Mouse (Mus musculus): ENCODE data around the gene Lrig1.

The Lrig1 gene

GRCm38 (mm10) chr6:94700067-94700491, at the start of gene Lrig1:
TSS of gene Lrig1 (minus strand) at chr6:94700158.
- DNase-seq (ENCODE audit: low read depth, low spot score), result peak; percentile 98

GRCm38 (mm10) chr6:94749626-94750025, 49.7 kb upstream of the Lrig1 start:
- no peak for DNase-seq (ENCODE audit: low read depth, low spot score)

GRCm38 (mm10) chr6:94748361-94748760, 48.4 kb upstream of the Lrig1 start:
- DNase-seq (ENCODE audit: low read depth, low spot score), result no peak

- no peak for DNase-seq (ENCODE audit: low read depth, low spot score)
Measured at GRCm38 (mm10) chr6:94740117-94740729, 40.3 kb upstream of the Lrig1 start.

GRCm38 (mm10) chr6:94738647-94739046, 38.7 kb upstream of the Lrig1 start:
- DNase-seq (ENCODE audit: low read depth, low spot score), result no peak

GRCm38 (mm10) chr6:94733878-94734277, 33.9 kb upstream of the Lrig1 start:
- DNase-seq (ENCODE audit: low read depth, low spot score), result no peak

GRCm38 (mm10) chr6:94729847-94730246, 29.9 kb upstream of the Lrig1 start:
- no peak for DNase-seq (ENCODE audit: low read depth, low spot score)

GRCm38 (mm10) chr6:94729132-94729531, 29.2 kb upstream of the Lrig1 start:
- DNase-seq (ENCODE audit: low read depth, low spot score), result no peak

GRCm38 (mm10) chr6:94724612-94725011, 24.7 kb upstream of the Lrig1 start:
- DNase-seq (ENCODE audit: low read depth, low spot score), result no peak

- DNase-seq (ENCODE audit: low read depth, low spot score), result no peak
Measured at GRCm38 (mm10) chr6:94718607-94719346, 18.8 kb upstream of the Lrig1 start.

GRCm38 (mm10) chr6:94717705-94718489, 17.9 kb upstream of the Lrig1 start:
- DNase-seq (ENCODE audit: low read depth, low spot score), result no peak

- DNase-seq (ENCODE audit: low read depth, low spot score), result no peak
Measured at GRCm38 (mm10) chr6:94715645-94715940, 15.6 kb upstream of the Lrig1 start.

- no peak for DNase-seq (ENCODE audit: low read depth, low spot score)
Measured at GRCm38 (mm10) chr6:94714815-94715644, 15.1 kb upstream of the Lrig1 start.

- DNase-seq (ENCODE audit: low read depth, low spot score), result no peak
Measured at GRCm38 (mm10) chr6:94709832-94710231, 9.9 kb upstream of the Lrig1 start.

- no peak for DNase-seq (ENCODE audit: low read depth, low spot score)
Measured at GRCm38 (mm10) chr6:94709150-94709549, 9.2 kb upstream of the Lrig1 start.

- DNase-seq (ENCODE audit: low read depth, low spot score), result no peak
Measured at GRCm38 (mm10) chr6:94707254-94707653, 7.3 kb upstream of the Lrig1 start.

GRCm38 (mm10) chr6:94705931-94706330, 6.0 kb upstream of the Lrig1 start:
- DNase-seq (ENCODE audit: low read depth, low spot score), result no peak

- DNase-seq (ENCODE audit: low read depth, low spot score), result no peak
Measured at GRCm38 (mm10) chr6:94702993-94703392, 3.0 kb upstream of the Lrig1 start.

- DNase-seq (ENCODE audit: low read depth, low spot score), result no peak
Measured at GRCm38 (mm10) chr6:94701071-94701470, 1.1 kb upstream of the Lrig1 start.

GRCm38 (mm10) chr6:94700612-94701011, 654 bp upstream of the Lrig1 start:
- DNase-seq (ENCODE audit: low read depth, low spot score), result peak; percentile 74

- DNase-seq (ENCODE audit: low read depth, low spot score), result no peak
Measured at GRCm38 (mm10) chr6:94699173-94699987, 578 bp downstream of the Lrig1 start.

All from CD4-positive helper T cell, adult 2 months (primary cell).